Mouse (Mus musculus): ENCODE measurements around the gene Gpr84.

GRCm38 (mm10) chr15:103298861-103299616, 11.4 kb downstream of the Gpr84 start:
- TF ChIP-seq CTCF (IDR thresholded peaks at IDR 0.05; ENCODE audit: control insufficient read depth, insufficient read depth, low read length), result no peak
- TF ChIP-seq POLR2A (IDR thresholded peaks at IDR 0.05; ENCODE audit: borderline replicate concordance, control insufficient read depth, low read depth, low read length), result no peak

All from bone marrow, adult 2 months (tissue).